ENCODE assay signal across 25 mouse cellular contexts in genomic region chr17:3499468-3499867, GRCm38 (mm10). TPM values are rescaled to one million over a fixed set of nuclear protein-coding genes. Genes with fewer than 3 reads are reported as not detected.
"Had no signal": no experiment of that assay in that cellular context is flagged by ENCODE, and none has a peak within 500 bp of the region (broad histone marks: within the 10 kb centered on the region; RNA-seq: fewer than 3 reads in every experiment).

No protein-coding gene starts in this region.

- H3K4me1 ChIP-seq: limb, embryonic 12.5 days; midbrain, embryonic 10.5 days; midbrain, embryonic 13.5 days; neural tube, embryonic 13.5 days; stomach, embryonic 15.5 days had no signal

- DNase-seq: kidney, adult 11 months; kidney, adult 8-10 months; kidney, postnatal 14 days; layer of hippocampus, adult 9-11 months; left cerebral cortex, postnatal 4 days; liver, postnatal 0 days; lung, embryonic 14.5 days; right cerebral cortex, postnatal 14 days; spleen, adult 18-20 months; thymus, postnatal 36 days had no signal

- H3K9me3 ChIP-seq: limb, embryonic 12.5 days; limb, embryonic 15.5 days; megakaryocyte, embryonic 14.5 days; midbrain, embryonic 10.5 days; midbrain, embryonic 13.5 days; neural tube, embryonic 13.5 days; stomach, embryonic 15.5 days had no signal

- H3K4me3 ChIP-seq: layer of hippocampus, adult 2 months; limb, embryonic 12.5 days; limb, embryonic 15.5 days; megakaryocyte, embryonic 14.5 days; midbrain, embryonic 10.5 days; midbrain, embryonic 13.5 days; myocyte; neural tube, embryonic 13.5 days; stomach, embryonic 15.5 days had no signal

- H3K27ac ChIP-seq: limb, embryonic 12.5 days; limb, embryonic 15.5 days; liver, embryonic 14.5 days; midbrain, embryonic 10.5 days; midbrain, embryonic 13.5 days; neural tube, embryonic 13.5 days; stomach, embryonic 15.5 days had no signal

- H3K4me2 ChIP-seq: limb, embryonic 12.5 days; limb, embryonic 15.5 days; liver, embryonic 11.5 days; lung, embryonic 14.5 days; midbrain, embryonic 13.5 days; neural tube, embryonic 13.5 days; stomach, embryonic 15.5 days had no signal

- H3K27me3 ChIP-seq: limb, embryonic 12.5 days; limb, embryonic 15.5 days; midbrain, embryonic 13.5 days; neural tube, embryonic 13.5 days; stomach, embryonic 15.5 days had no signal

- H3K9ac ChIP-seq: limb, embryonic 12.5 days; limb, embryonic 15.5 days; liver, embryonic 14.5 days; liver, postnatal 0 days; lung, embryonic 14.5 days; midbrain, embryonic 13.5 days; neural tube, embryonic 13.5 days; stomach, embryonic 15.5 days had no signal

- ATAC-seq: liver, postnatal 0 days; lung, postnatal 0 days; midbrain, embryonic 13.5 days; midbrain, embryonic 16.5 days had no signal

- H3K36me3 ChIP-seq: midbrain, embryonic 10.5 days; midbrain, embryonic 13.5 days; stomach, embryonic 15.5 days had no signal

RNA-seq across cellular contexts. Expression of gene Cldn20, which starts 32.9 kb away (rescaled TPM):
- polyA plus RNA-seq: kidney, embryonic 16.5 days; limb, embryonic 12.5 days; liver, embryonic 11.5 days; liver, postnatal 0 days; lung, embryonic 14.5 days; lung, postnatal 0 days; midbrain, embryonic 10.5 days; midbrain, embryonic 13.5 days; neural tube, embryonic 13.5 days; thymus, postnatal 0 days had no signal
